Mouse (Mus musculus) liver, embryonic 14.5 days (tissue): ENCODE measurements at regions not wholly inside any gene's neighbourhood (a gene's known extent, or its start where the extent isn't known, plus 50 kb on each side); places are given as distances from the start of the nearest gene placed in this dataset.

ENCODE experiments used
- CTCF ChIP-seq: IDR thresholded peaks from 2 replicates; pipeline ENCODE4 v1.5.1; 2016; ENCODE audit warnings: antibody characterized with exemption, low read depth, control low read depth
- EP300 ChIP-seq: IDR thresholded peaks from 2 replicates; pipeline ENCODE4 v1.6.1; 2016; ENCODE audit warnings: antibody characterized with exemption, low read depth

DNA sequence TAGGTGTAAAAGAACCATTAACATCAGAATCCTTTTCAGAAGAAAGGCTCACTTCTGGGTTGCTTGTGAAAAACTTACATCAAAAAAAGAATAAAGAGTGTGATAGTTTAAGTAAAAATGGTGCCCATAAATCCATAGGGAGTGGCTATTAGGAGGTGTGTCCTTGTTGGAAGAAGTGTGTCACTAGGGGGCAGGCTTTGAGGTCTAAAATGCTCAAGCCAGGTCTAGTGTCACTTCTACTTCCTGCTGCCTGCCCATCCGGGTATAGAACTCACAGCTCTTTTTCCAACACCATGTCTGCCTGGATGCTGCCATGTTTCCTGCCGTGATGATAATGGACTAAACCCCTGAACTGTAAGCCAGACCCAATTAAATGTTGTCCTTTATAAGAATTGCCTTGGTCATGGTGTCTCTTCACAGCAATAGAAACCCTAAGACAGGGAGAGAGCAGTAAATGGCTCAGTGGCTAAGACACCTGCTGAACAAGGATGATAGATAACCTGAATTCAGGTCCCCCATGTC lies 85.4 kb upstream of the Pabpc6 start:
- TF ChIP-seq CTCF (no peak), EP300 (no peak)
